Mouse (Mus musculus): ENCODE measurements around the gene Slit1. TPM values are rescaled to one million over a fixed set of nuclear protein-coding genes. Genes with fewer than 3 reads are reported as not detected.

Slit1 gene
- total RNA-seq, 1 experiment from 2014 or later = 11.1 TPM

DNA sequence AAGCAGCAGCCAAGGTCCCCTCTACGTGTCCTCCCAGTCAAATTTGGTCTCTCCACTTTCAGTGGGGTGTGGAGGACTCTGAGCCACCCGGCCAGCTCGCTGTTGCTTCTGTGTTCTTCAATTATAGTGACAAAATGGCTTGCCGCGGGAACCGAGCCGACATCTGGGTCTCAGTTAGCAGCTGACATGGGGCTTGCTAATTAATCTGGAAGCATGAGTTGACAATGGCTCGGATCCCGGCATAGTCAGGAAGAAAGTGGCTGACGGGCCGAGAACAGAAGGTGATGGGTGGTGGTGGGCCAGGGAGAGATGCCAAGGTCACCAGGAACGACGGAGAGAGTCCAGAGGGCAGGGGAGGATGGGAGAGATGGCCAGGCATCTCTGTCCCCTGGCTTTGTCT lies 55.2 kb downstream of the Slit1 start:
- DNase-seq = no peak

GRCm38 (mm10) chr19:41687836-41688235 lies 55.6 kb downstream of the Slit1 start:
- DNase-seq = no peak

GRCm38 (mm10) chr19:41686194-41686593 lies 57.3 kb downstream of the Slit1 start:
- no peak for DNase-seq

DNA sequence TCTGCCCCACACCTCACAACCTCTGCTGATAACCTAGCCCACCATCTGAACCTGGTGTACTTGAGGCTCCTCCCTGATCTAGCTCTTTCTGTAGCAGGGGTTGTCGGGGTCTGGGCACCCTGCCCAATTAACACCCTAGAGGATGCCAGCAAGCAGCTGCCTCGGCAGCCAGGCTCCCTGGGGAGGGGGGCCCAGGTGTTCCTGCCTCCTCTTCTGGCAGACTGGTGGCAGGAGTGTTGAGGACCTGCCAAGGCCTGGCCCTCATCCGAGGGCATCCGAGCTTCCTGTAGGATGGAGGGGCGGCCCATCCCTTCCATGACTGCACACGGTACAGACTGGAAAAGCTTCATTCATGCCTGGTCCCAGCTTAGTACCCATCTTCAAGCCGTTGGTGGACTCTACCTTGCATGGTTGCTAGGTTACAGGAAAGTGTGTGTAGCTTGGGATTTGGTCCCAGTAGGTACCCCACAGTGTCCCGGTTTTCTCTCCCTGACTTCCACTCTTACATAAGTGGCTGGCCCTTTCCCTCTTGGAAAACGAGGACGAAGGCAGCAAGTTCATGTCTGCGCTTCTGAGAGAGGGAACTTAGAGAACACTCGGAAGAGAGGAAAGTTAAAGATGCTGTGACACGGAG lies 57.9 kb downstream of the Slit1 start:
- no peak for DNase-seq

GRCm38 (mm10) chr19:41684874-41685273 lies 58.6 kb downstream of the Slit1 start:
- no peak for DNase-seq

DNA sequence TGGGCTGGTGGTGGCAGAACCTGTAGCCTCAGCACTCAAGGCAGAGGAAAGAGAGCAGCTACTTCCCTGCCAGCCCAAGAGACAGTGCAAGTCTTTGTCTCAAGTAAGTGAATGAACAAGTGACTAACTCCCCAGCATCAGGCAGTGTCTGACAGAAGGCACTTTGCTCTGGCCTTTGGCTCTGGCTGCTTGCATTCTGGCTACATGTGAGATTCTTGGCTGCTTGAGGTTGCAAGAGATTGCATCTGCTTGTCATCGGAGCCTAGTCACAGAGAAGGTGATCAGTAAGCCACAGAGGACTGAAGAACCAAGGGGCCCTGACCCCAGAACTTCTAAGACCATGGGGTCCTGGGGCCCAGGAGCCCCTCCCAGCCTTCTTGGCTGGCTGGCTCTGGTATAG lies 59.5 kb downstream of the Slit1 start:
- DNase-seq = no peak

GRCm38 (mm10) chr19:41680267-41680666 lies 63.2 kb downstream of the Slit1 start:
- no peak for DNase-seq

GRCm38 (mm10) chr19:41679028-41679427 lies 64.4 kb downstream of the Slit1 start:
- DNase-seq = no peak

- DNase-seq = no peak
Observed at GRCm38 (mm10) chr19:41677575-41677974, 65.9 kb downstream of the Slit1 start.

DNA sequence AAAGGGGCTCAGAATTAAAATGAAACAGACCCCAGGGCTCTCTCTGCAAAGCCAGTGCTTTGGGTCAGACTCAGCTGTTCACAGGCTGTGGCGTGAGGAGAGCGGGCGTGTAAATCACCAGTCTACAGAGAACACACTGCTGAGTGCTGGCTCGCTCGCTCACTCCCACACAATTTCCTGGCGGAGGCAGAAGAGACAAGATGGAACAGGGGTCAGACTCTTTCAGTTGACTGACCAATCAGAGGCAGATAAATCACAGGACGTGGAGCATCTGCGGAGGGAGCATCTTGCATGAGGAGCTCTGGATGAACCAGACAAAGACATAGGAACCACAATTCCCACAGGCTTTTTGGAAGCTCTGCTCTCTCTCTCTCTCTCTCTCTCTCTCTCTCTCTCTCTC lies 67.9 kb downstream of the Slit1 start:
- DNase-seq = no peak

DNA sequence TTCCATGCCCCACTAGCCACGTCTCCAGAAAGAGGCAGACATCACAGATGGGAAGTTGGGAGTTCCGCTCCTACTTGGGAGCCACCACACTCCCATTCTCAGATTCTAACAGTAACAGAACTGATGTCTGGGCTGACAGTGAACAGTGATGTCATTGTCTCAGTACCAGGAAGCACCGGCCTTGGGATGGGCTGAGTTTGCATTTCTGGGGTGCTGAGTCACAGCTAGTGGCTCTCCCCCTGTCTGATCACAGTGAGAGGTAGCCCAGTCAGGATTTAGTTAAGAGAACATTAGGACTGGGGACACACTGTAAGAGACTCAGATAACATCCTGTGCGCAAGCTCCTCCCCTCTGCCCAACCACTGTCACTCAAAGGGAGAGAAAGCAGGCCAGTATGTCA lies 69.1 kb downstream of the Slit1 start:
- DNase-seq = peak; percentile 74

GRCm38 (mm10) chr19:41672836-41673235 lies 70.6 kb downstream of the Slit1 start:
- DNase-seq = no peak

DNA sequence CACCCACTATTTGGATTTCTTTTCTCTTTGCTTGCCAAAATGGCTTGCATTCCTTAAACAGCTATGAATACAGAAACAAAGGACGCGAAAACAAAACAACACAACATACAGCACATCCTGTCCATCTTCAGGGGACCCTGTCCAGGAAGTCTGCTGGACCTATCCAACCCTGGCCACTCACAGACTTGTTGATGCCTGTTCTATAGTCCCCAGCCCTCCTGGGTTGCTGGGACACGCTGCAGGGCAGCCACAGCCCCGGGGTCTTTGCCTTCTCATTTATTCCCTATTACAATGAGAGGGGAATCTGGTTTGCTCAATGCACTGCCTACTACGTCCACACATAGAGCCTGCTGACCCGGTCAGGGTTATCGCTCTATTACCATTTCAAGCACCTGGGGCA lies 72.5 kb downstream of the Slit1 start:
- DNase-seq = no peak

GRCm38 (mm10) chr19:41670473-41670872 lies 73.0 kb downstream of the Slit1 start:
- DNase-seq = peak; percentile 25

GRCm38 (mm10) chr19:41669747-41670342 lies 73.6 kb downstream of the Slit1 start:
- no peak for DNase-seq

DNA sequence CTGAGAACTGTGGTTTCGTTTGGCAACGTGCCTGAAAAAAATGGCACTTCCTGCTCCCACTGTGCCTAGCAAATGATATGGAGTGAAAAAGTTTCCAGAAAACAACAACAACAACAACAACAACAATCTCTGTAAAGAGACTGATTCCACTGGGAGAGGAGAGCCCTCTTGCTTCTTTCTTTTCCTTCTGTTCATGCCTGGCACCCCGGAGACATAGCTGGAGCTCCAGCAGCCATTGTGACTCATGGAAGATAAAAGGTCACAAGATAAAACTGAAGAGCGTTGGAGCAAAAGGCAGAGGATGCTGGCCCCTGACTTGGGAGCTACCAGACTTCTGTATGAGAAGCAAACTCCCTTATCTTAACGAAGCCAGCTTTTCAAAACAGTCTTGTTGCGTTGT lies 75.9 kb downstream of the Slit1 start:
- no peak for DNase-seq

GRCm38 (mm10) chr19:41665941-41666340 lies 77.5 kb downstream of the Slit1 start:
- peak; percentile 13 for DNase-seq

GRCm38 (mm10) chr19:41663506-41664242 lies 79.8 kb downstream of the Slit1 start:
- DNase-seq = peak; percentile 63

DNA sequence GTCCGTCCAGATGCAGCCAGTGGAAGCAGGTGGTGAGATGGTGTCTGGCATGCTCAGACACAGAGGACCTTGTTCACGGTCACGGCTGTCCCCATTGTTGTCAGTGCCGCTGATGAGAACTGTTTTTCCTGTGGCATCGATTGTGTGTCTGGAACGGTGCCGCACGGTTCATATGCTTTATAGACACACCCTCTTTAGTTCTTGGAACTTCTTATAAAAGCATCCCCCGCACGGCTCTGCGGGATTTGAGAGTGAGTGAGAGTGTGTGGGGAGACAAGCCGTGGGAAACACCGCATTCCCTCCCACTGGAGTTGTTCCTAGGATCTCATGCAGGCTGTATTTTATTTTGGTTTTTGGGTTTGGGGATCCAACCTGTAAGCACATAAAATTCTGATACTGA lies 82.0 kb downstream of the Slit1 start:
- no peak for DNase-seq

- DNase-seq = peak; percentile 56
Observed at GRCm38 (mm10) chr19:41660999-41661374, 82.5 kb downstream of the Slit1 start.

- no peak for DNase-seq
Observed at GRCm38 (mm10) chr19:41660294-41660998, 83.0 kb downstream of the Slit1 start.

- DNase-seq = no peak
Observed at GRCm38 (mm10) chr19:41657446-41657845, 86.0 kb downstream of the Slit1 start.

DNA sequence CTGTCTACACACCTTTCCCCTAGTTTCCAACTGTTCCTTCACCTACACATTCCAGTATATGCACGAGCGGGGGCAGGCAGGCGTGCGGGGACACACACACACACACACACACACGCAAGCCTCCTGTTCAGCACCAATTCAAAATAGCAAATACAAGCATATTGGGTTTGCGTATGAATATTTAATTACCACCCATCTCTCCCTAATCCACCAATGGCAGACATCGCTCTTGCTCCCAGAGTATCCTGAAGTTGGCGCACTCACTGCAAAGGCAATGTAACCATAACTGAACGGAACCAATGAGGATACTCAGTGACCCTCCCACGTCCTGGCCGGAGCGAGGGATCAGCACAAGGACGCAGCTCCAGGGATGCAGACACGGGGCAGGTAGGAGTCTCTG lies 86.8 kb downstream of the Slit1 start:
- DNase-seq = no peak

Data from adrenal gland, postnatal 25 days (tissue).